Mouse (Mus musculus) effector memory CD4-positive, alpha-beta T cell, adult 7 months (primary cell): ENCODE results near the gene Mup13. TPM values are rescaled to one million over a fixed set of nuclear protein-coding genes. Genes with fewer than 3 reads are reported as not detected.

Experiments used
- polyA plus RNA-seq: library from polyadenylated mRNA; unstranded; fragments of 100-300 nt; shearing (Covaris generic); gene quantifications from one replicate; pipeline ENCODE4 v1.2.1, GENCODE M21; 2017

The Mup13 gene
- polyA plus RNA-seq, result not detected

DNA sequence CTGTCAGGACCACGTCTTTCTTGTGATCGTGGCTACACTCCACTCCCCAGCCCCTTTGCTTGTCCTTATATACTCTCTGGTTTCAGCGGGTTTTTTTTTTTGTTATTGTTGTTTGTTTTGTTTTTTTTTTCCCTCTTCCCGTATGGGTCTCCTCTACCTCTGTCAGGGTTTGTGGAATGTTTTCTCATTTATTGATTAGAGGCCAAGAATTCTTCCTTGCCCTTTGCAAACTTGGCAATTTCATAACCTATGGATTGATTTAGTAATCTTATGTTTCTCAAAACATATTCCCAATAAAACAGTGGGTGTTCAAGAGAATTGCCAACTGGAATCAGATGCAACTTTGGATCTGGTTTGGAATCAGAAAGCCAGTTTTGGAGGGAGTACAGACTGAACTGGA lies at the start of gene Mup13:
TSS of gene Mup13 (minus strand) at position 101 of the 400 bp plus-strand sequence.

Other genes with a start within 250 kb of the Mup13 start
- 1.1 TPM for gene Mup14, start 75.7 kb upstream of the Mup13 start, polyA plus RNA-seq
- gene Mup15, start 211.5 kb upstream of the Mup13 start, polyA plus RNA-seq, result not detected